17 mouse cellular contexts compared by ENCODE assay signal in the genomic region with DNA sequence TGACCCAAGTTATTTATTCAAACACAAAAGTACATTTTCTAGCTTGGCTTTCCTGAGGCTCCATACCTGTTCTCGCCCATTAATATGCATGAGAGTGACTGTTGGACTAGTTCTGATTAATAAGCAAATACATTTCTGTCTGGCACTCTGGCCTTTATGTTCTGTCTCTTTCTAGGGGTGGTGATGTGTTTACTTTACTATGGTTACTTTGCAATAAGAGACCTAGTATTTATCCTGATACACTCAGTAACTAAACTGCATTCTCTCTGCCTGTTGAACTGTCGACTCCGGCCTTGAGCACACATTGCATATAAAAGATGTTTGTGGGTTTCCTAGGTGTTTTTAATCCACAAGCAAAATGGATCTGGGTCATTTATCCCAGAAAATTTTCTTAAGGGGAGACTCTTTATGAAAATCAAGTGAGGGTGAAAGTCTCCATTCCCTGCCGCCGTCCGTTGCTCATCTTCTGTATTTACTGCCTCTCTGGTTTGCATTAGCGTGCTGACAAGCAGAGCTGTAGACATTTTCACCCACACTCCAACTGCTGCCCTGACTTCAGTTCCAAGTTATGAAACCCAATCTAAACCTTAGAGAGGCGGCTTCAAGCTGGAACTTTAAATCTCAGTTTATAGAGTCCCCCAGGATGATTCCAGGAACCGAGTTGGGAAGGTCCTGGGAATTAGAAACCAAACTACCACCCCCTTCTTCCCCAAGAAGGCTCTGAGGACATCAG.
DNase-seq lines count a peak whose midpoint lies in the region; ATAC-seq and TF ChIP-seq lines count a peak whose summit lies in the region.
"Had no signal": no experiment of that assay in that cellular context is flagged by ENCODE, and none has a peak within 500 bp of the region (broad histone marks: within the 10 kb centered on the region; RNA-seq: fewer than 3 reads in every experiment).

No protein-coding gene starts in this region.

- no peak overlapping the region for H3K4me3 ChIP-seq in embryonic facial prominence, embryonic 15.5 days (replicated peaks)
- H3K4me3 ChIP-seq in stomach, postnatal 0 days (ENCODE audit: low read depth, low read length), result no peak overlapping the region
- H3K4me3 ChIP-seq: heart, embryonic 10.5 days; hindbrain, embryonic 12.5 days; limb, embryonic 12.5 days had no signal

- H3K36me3 ChIP-seq in embryonic facial prominence, embryonic 15.5 days, result no peaks in the 10 kb centered on the region
- H3K36me3 ChIP-seq in stomach, postnatal 0 days (ENCODE audit: control insufficient read depth, insufficient read depth, low read length), result no peaks in the 10 kb centered on the region
- H3K36me3 ChIP-seq: heart, embryonic 10.5 days; hindbrain, embryonic 12.5 days; limb, embryonic 12.5 days had no signal

- H3K9me3 ChIP-seq in embryonic facial prominence, embryonic 15.5 days (replicated peaks), result no peaks in the 10 kb centered on the region
- no peaks in the 10 kb centered on the region for H3K9me3 ChIP-seq in stomach, postnatal 0 days (ENCODE audit: control insufficient read depth, low read length)
- H3K9me3 ChIP-seq: hindbrain, embryonic 12.5 days had no signal

- 52% methylated on average over 9 of the region's 9 CpGs for WGBS in embryonic facial prominence, embryonic 15.5 days
- 51% methylated on average over 9 of the region's 9 CpGs for WGBS in stomach, postnatal 0 days

- H3K4me1 ChIP-seq in embryonic facial prominence, embryonic 15.5 days, result peaks cover 5% of the 10 kb centered on the region; the same call in 1 of the 2 replicates
- H3K4me1 ChIP-seq in stomach, postnatal 0 days (replicated peaks; ENCODE audit: control insufficient read depth, insufficient read depth), result peaks cover 2% of the 10 kb centered on the region
- H3K4me1 ChIP-seq: limb, embryonic 12.5 days had no signal

- TF ChIP-seq EP300 in stomach, postnatal 0 days (optimal IDR thresholded peaks at IDR 0.05), result no peak

- no peak overlapping the region for H3K9ac ChIP-seq in embryonic facial prominence, embryonic 15.5 days
- H3K9ac ChIP-seq in stomach, postnatal 0 days (ENCODE audit: low read length), result no peak overlapping the region
- H3K9ac ChIP-seq: hindbrain, embryonic 12.5 days; limb, embryonic 12.5 days had no signal

- no peak; the same call in 1 of the 2 replicates for ATAC-seq in embryonic facial prominence, embryonic 15.5 days (ENCODE audit: insufficient number of reproducible peaks, low FRiP score, low TSS enrichment, low read depth)
- peak; percentile 91 for ATAC-seq in stomach, postnatal 0 days (ENCODE audit: low FRiP score, low TSS enrichment)
- ATAC-seq: forebrain, embryonic 14.5 days; inflammation-experienced regulatory T-cells, adult 6 months had no signal

- no peaks in the 10 kb centered on the region for H3K27me3 ChIP-seq in embryonic facial prominence, embryonic 15.5 days
- no peaks in the 10 kb centered on the region for H3K27me3 ChIP-seq in stomach, postnatal 0 days (ENCODE audit: control insufficient read depth, insufficient read depth, low read length)
- H3K27me3 ChIP-seq: hindbrain, embryonic 12.5 days; limb, embryonic 12.5 days had no signal

- H3K4me2 ChIP-seq in embryonic facial prominence, embryonic 15.5 days (replicated peaks), result no peak overlapping the region
- H3K4me2 ChIP-seq in stomach, postnatal 0 days (replicated peaks; ENCODE audit: low read depth), result no peak overlapping the region
- H3K4me2 ChIP-seq: hindbrain, embryonic 12.5 days; limb, embryonic 12.5 days had no signal

- intact Hi-C loops in left cerebral cortex, postnatal 36 days (cut with DNase I), result no loop called here
- intact Hi-C loops in left cerebral cortex, postnatal 10 days (cut with DNase I), result no loop called here

- TF ChIP-seq CTCF in stomach, postnatal 0 days (IDR thresholded peaks at IDR 0.05; ENCODE audit: low read depth), result no peak

- DNase-seq in gastrocnemius, adult 18-20 months (ENCODE audit: low spot score), result peak; percentile 1
- no peak for DNase-seq in gastrocnemius, adult 8-10 months (ENCODE audit: low spot score in 2 of 2)
- peak; percentile 9 to 17 for DNase-seq in left cerebral cortex, postnatal 36 days (ENCODE audit: low spot score in 2 of 2)
- no peak for DNase-seq in left cerebral cortex, postnatal 10 days (ENCODE audit: extremely low spot score in 1 of 2, low spot score in 2 of 2)
- no peak for DNase-seq in stomach, postnatal 0 days (ENCODE audit: low spot score)
- DNase-seq in urinary bladder, postnatal 10 days (ENCODE audit: low spot score), result no peak
- DNase-seq: adrenal gland, adult 2 months; cerebellum, adult 18-20 months; heart, postnatal 10 days; right cerebral cortex, postnatal 14 days; thymus, postnatal 36 days had no signal

- peak overlapping the region; percentile 39 for H3K27ac ChIP-seq in embryonic facial prominence, embryonic 15.5 days (replicated peaks)
- H3K27ac ChIP-seq in stomach, postnatal 0 days (replicated peaks), result 0 out of 2 replicates have a peak overlapping the region, but pooled peaks have one; percentile 40
- H3K27ac ChIP-seq: heart, embryonic 10.5 days; hindbrain, embryonic 12.5 days; limb, embryonic 12.5 days had no signal

Comparison
In these comparisons a context has a peak if more than half of its experiments do, and no peak if none do; other contexts are left out.
1. DNase-seq: peak in gastrocnemius, adult 18-20 months (single experiment) and left cerebral cortex, postnatal 36 days (2 of 2); none in gastrocnemius, adult 8-10 months (0 of 2), left cerebral cortex, postnatal 10 days (0 of 2), stomach, postnatal 0 days (single experiment) and urinary bladder, postnatal 10 days (single experiment).